Mouse (Mus musculus) megakaryocyte progenitor cell, adult 5-6 weeks (primary cell): Measurements from ENCODE around the gene Pitpnm2. TPM values are rescaled to one million over a fixed set of nuclear protein-coding genes. Genes with fewer than 3 reads are reported as not detected.
A peak's percentile ranks its signal among the peaks of the same experiment; 100 is the strongest.

Experiments
- ATAC-seq: replicated peaks from 2 replicates; pipeline ENCODE4 v1.8.0; 2016; ENCODE audit warnings: mild to moderate bottlenecking, moderate TSS enrichment, inconsistent platforms; ENCODE audit not compliant: poor library complexity
- total RNA-seq, 2 experiments: library from RNA; stranded (forward) in 1 of 2; stranded (reverse) in 1 of 2; fragments of 157-497, 149-512 nt in 1 of 2; fragments of 200-1000 nt in 1 of 2; gene quantifications; 2 replicates each; pipeline versions ENCODE4 v1.2.3 to v1.2.4; 2015 to 2017

Pitpnm2 gene
- total RNA-seq, 2 experiments from 2014 or later: 2.5 to 7.5 TPM

DNA sequence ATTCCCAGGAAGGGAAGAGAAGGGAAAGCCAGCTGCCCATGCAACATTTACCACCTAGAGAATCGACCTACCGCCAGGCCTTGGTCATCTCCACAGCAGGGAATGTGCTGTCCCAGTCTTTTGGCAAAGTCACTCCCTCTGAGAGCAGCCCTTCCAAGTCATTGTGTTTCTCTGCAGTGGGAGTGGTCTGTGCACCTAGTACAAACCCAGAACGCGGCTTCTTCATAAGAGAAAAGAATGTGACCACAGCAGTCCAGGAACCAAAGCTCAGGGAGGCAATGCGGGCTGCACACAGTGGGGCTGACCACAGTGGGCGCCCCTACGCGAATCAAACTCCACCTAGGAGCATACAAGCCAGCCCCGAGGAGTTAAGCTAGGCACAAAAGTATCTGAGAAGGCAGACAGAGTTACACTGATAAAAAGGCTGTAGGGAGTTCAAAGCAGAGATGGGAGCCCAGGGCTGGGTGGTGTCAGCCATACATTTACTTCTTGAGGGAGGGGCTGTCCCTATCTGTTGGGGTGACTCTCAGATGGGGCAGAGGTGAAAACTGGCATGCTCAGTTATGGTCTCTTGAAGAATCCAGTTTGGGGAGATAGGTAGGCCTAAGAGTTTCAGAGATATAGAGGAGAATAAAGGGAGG is 1.5 kb downstream of the Pitpnm2 start:
- peak; percentile 53 for ATAC-seq

DNA sequence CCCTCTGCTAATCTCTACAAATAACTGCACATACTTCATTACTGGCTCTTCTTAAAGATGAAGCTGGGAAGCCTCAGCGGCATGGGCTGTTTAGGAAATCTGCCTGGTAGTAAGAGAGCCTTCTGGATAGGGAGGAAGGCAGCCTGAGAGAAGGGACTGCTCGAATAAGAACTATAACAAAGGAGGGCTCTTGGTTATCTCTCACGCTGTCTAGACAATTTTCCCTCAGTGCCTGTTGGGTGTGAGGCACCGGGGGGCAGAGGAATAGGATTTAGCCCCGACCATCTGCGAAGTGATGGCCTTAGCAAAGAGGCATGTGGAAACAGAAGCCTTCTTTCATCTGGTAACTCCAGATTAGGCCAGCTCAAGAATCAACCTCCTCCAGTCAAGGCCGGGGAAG is 2.3 kb downstream of the Pitpnm2 start:
- no peak for ATAC-seq

DNA sequence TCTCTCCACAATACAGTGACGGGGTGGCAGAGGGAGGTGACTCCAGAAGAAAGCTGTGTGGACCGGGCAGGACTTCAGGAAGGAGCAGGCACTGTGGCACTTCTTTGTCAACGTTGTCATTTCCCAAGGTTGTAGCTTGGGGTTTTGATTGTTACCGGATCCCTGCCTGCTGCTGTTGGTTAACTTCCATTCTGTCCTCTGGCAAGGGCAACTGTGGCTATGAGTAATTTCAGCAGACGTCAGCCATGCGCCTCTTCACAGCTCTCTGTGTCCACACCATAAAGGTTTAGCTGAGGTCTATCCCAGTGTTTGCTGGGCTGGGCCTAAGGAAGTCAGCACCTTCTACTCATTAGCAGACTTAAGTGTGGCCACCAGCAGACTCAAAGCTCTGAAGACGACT is 4.7 kb downstream of the Pitpnm2 start:
- no peak for ATAC-seq

DNA sequence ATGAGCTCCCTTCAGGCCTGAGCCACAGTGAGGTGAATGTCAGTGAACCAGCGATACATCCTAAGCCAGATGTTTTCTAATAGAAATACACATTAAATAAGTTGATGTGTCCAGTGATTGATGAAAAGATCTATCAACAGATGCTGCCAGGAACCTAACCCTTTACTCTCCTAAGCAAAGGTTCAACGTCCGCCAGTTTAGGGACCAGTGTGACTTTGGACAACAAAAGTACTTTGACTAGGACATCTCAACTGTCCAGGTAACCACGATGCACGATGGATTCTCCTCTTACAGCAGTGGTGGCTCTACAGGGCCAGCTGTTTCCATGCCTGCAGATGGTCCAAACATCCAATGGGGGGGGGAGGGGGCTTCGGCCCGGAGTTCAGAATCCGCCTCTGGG is 5.1 kb downstream of the Pitpnm2 start:
- ATAC-seq: no peak

DNA sequence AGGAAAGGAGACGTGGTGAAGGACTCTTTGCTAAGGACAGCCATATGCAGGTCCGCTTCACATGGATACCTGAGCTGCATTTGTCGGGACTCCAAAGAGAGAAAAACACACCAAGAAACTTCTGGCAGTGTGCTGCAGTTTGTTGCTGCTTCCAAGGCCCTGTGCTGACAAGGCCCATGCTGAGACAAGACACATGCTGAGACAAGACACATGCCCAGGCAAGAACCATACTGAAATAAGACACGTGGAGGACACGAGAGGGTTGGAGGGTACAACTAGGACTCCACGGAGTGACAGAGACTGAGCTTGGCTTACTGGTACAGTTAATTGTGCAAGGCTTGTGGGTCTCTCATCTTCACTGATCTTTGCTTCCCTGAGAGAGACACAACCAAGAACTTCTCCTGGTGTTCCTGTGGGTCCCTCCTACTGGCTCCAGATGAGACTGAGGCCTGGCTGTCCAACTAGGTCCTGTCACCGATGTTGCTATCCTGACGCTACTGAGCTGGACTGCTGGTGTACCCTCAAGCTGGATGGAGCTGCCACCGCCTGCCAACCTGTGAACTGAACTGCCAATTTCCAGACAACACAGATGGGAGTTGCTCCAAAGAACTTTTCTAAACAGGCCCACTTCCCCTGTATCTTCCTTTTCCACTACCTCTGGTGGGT is 6.2 kb downstream of the Pitpnm2 start:
- ATAC-seq: no peak

DNA sequence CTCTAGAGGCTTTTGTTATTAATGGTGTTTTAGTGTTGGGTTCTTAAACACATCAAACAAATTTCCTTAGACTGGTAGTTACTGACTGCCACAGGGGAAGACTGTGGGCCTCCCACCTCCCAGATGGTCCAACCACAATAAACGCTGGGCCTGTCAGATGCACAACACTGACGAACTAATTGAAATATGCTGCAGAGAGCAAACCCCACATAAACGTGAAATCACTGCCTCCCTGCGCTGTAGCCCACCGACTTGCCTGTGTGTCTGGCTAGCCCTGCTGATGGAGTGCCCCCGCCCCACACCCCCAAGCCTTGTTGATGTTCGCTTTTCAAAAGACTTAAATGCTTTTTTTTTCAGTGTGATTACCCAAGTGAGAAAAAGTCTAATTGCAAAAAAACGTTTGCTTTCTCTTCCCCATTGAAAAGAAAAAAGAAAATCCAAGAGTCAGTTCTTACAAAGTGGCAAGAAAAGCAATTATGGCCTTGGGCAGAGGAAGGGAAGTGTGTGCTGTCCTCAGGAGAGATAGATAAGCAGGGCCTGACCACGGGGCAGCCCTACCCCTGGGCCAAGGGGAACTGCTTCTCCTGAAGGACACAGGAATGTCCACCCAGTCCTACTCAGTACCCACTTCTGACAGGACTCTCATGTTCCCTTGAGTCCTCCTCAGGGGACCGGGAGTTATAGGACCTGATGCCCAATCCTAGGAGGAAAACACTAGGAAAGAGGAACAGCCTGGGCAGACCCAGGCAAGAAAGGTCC is 7.7 kb downstream of the Pitpnm2 start:
- 0 out of 2 replicates have a peak, but pooled peaks have one; percentile 29 for ATAC-seq

DNA sequence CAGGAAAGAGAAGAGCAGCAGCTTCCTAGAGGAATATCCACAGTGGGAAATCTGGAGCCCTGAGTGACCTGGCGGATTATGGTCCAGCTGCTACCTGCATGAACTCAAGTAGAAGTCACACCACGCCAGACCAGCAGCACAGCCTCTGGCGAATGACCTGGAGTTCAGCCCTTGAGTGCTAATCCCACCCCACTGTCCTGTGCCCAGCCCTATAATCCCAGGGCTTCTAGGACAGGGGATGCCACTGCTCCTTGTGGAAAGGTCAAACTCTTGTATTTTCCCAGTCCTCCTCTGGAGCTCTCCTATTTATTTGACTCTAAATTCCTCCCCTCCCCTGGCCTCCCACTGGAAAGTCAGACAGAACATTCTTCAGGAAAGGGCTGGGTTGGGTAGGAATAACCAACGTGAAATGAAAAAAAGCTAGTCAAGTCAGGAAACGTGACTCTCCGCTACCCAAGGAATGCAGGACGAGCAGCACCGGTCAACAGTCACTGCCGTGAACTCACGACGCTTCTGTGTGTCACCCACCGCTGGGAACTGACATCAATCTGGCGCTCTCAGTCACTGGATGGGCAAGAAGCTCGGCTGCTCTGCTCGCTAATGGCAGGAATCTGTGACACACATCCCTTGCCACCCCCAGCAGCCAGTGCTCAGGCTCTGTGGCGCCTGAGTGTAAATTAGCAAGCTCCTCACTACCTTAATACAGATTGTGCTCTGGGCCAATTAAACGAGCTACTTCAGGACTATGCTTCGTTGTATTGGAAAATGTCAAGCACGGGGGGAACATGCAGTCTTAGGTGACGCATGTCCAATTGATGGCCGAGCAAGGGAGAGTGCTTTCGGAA is 8.5 kb downstream of the Pitpnm2 start:
- no peak for ATAC-seq

DNA sequence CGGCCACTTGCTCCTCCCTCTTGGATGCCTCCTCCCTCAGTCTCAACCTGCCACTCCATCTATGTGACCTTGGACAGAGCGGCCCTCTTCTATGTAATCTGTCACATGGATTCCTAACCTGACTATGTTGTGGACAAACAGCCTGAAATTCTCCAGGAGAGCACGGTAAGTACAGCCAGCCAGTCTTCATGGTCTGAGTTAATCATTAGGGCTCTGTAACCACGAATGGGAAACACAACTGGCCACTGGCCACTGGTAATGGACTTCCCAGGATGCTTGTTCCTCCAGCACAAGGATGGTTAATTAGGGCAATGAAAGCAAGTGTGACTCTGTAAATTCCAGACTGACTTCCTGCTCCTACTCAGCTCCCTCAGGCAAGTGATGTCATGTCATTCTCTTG is 13.4 kb downstream of the Pitpnm2 start:
- no peak for ATAC-seq

DNA sequence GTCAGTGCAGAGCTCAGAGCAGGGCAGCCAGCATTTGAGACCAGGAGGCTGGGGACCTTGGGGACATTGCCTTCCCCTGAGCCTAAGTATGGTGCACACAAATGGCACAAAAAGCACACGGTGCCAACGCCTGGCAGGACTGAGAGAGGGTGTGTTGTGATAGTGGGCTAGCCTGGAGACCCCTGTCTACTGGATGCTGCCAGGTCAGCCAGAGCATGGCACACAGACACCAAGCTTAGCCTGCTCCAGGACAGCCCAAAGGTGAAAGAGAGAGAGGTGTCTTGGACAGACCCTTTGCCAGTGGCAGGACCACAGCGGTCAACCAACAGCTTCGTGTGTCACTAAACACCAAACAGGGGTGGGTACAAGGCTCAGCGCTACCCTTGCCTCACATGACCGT is 14.8 kb downstream of the Pitpnm2 start:
- no peak for ATAC-seq

DNA sequence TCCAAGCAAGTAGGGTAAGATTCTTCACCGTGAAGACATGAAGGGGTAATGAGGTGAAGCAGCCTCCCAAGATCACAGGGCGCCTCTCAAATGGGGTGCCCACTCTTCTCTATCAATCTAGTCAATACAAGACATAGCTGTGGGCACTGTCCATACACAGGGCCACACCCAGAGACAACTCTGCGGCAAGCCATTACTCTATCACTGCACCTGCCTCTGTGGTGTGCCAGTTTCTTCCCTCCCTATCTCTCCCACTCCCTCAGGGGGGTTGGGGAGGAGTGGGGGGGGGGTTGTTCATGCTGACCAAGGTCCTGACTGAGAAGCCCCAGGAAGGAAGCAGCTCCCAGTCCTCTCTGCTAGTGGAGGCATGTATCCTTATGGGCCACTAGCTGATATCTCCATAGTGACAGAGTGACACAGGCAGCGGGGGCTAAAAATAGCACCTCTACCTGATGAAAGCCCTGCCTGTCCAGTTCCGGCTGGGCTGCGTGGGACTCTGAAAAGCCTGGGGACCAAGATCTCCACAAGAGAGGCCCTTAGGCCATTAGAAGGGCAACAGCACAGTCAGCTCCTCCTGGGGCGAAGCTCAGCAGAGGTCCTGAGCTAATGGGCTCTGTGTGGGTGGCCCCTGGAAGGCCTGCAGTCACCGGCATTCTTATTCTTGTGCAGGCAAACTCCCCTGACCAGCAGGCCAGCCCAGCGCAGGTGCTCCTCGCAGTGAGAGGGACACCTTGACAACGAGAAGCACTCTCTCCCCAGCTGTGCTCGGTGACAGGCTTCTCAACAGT is 15.5 kb downstream of the Pitpnm2 start:
- ATAC-seq: no peak

DNA sequence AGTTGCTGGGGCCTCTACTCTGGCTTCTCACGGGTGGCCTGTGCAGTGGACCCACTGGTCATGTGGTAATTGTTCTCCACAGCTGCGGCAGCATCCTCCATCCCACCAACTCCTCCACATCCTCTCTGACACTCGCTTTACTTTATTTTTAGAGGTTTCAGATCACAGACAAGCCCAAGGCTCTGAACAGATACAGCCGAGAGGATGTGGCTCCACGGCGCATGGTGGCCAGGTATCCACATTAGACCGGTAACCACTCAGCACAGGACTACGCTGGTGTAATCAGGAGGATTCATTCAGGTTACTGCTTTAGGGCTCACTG is 16.5 kb downstream of the Pitpnm2 start:
- ATAC-seq: no peak

DNA sequence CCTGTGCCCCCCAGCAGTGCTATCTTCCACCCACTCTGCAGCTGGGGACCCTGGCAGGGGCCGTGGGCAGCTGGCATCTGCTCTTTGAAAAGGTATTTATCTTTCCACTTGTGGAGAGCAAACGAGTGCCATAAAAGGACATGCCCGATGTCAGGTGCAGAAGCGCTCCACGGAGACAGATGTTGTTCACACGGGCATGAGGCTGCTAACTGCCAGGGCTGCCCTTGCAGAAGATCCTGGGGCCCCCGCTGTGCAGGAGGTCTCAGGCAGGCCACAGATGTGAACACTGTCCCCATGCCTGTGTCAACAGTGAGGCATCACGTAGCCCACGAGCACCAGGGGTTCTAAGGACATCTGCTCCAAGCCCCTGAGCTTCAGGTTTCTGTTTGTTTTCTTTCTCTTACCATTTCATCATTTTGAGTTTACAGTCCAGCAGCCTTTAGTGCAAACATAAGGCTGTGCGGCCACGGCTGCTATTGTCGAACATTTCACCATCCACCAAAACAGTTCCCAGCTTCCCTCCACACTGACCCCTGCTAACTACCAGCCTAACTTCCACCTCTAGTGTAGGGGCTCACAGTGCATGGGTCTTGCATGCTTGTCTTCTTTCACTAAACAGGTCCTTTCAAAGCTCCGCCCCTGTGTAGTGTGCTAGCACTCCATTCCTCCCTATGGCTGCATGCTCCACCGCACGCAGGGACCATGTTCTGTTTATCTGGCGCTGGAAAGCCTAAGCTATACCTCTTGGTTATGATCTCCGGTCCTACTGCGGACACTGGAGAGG is 17.0 kb downstream of the Pitpnm2 start:
- ATAC-seq: no peak

DNA sequence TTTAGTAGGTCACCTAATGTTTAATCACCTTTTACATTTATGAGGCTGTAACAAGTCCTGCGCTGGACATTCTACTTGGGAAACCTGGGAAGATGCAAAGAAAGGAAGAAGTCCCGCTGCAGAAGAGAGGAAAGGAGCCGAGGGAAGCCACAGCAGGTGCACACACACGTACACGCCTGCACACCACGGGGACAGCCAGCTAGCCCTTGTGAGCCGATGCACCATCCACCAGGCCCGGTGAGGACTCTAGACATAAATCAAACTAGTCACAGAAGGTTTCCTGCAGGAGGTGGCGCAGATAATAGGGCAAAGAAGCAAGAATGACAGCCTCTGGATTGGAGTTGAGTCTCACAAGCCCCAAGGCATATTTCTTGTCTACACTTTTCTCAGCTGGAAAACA is 19.1 kb downstream of the Pitpnm2 start:
- ATAC-seq: no peak

DNA sequence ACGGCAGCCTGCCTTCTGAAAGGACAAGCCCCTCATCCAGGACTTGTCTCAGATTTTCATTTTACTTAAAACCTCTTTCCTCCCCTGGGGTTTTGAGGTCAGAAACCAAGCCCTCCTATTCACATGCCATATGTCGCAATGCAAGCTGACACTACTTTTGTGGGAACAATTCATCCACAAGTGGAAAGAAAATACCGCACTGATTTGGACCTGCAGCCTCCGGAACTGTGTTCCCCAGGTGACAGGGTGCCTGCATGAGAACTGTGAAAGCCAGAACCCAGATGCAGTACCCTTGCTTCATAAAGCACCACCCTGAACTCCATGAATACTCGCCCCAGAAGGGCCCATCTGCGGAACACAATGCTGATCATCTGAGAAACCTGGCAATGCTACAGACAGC is 22.4 kb downstream of the Pitpnm2 start:
- no peak for ATAC-seq

DNA sequence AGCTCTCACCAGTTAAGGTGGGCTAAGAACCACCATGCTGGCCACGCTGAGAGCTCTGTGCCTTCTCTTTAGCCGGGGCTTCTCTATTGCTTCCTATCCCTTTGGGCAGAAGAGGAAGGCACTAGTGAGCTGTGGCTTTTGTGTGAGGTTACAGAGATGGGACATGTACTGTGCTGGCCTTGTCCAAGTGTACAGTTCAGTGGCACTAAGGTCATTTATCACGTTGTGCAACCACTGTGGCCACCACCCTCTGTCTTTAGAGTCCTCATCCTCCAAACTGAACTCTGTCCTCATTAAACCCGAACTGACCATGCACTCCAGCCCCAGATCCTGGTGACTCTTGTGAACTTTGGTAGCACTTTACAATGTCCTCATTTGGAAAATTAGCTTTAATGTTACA is 23.1 kb downstream of the Pitpnm2 start:
- no peak for ATAC-seq

DNA sequence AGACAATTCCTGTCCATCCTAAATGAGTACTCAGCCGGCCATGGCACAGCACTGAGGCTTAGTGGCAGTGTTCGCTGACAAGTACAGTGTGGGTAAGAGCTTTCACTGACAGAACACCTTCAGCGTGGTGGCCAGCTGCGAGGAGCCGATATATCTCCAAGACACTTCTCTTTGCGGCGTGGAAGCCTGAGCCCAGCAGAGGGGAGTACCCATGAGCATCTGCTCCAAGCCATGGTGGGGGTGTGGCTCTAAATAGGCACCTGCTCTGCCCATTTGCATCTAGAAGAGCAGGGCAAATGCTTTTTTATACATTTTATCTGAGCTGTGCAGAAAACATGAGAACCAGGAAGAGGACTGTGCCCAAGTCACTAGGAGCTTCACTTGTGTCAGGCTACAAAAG is 23.7 kb downstream of the Pitpnm2 start:
- ATAC-seq: peak; percentile 91

DNA sequence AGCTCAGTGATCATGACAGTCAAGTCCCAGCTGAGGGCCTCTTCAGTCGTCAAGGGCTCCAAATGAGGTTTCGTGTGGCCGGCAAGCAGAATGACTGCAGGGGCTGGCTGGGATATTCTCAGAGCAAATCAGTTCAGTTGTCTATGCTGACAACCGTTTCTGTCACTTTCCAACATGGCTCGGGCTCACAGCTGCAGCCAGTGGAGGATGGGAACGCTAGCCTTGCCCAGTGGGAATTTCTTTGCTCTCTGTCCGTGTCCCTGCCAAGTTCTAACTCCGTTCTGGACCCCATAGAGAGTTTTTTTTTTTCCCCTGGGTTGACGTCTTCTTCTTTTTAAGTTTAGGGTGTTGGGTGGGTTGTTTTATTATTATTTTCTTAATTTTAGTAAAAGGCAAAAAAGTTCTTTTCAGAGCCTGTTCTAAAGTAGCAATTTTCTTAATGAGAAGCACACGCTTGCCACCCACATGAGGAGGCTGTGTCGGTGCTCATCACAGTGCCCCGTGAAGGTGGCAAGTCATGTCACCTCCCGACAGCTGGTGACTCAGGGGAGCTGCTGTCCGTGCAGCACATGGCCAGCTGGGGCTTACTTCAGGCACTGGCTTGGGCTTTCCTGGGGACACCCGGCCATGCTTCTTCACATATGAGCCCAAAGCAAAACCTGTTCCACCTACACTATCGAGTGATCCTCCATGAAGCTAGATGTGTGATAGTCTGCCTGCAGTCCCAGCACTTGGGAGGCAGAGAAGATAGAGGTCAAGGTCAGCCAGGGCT is 25.1 kb downstream of the Pitpnm2 start:
- no peak for ATAC-seq

DNA sequence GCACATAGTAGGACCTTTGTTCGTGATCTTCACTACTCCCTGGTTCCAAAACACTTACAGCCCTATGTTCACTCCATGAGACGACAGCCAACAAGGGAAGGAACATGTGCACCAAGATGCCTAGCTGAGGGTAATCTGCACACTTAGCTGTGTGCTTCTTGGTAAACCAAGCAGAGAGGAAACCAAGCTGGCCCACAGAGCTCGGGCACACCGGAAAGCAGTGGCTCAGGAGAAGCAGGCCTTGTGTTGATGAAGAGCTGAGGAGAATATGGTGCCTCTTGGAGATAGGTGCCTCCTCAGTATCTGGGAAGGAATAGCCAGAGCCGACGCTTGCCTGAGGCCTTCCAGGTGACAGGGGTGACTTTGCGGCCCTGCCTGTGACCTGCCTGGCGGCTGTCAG is 26.0 kb downstream of the Pitpnm2 start:
- ATAC-seq: no peak

DNA sequence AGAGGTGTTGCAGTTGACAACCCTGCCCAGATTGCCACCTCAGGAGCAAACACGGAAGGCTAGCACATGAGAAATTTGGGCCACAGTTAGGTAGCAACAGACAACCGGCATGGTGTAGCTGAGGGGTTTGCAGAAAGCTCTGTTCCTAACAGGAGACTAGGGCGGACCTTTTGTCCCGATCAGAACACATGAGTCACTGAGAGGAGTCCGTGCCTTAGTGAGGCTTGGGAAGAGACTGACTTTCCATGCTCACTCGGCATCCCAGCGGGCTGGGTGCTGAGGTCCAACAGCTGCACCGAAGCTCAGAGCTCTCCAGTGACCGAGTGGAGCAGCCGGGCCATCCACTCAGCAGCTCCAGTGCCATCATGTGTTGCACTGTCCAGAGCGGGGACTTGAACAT is 26.9 kb downstream of the Pitpnm2 start:
- no peak for ATAC-seq
